Mouse (Mus musculus) midbrain, embryonic 16.5 days (tissue): ENCODE data around the gene Gprc5a. TPM values are rescaled to one million over a fixed set of nuclear protein-coding genes. Genes with fewer than 3 reads are reported as not detected.

Experiments
- ATAC-seq: fragments of 200-750 bp; cut with Nextera tagmentation; 2 replicates; pipeline ENCODE4 v1.8.0; 2017; ENCODE audit warnings: moderate TSS enrichment
- H3K27ac ChIP-seq: fragments of 300-500 bp; sonication (generic); 2 replicates; pipeline ENCODE4 v1.5.1; 2014; ENCODE audit warnings: mild to moderate bottlenecking, low read length, mixed read lengths
- H3K27me3 ChIP-seq: fragments of 300-500 bp; sonication (generic); 2 replicates; pipeline ENCODE4 v1.6.1; 2014; ENCODE audit warnings: low read depth, low read length, mixed read lengths; ENCODE audit not compliant: control insufficient read depth, insufficient read depth
- H3K36me3 ChIP-seq: fragments of 300-500 bp; sonication (generic); 2 replicates; pipeline ENCODE4 v1.6.1; 2014; ENCODE audit warnings: mild to moderate bottlenecking, low read length, moderate library complexity, mixed read lengths; ENCODE audit not compliant: control insufficient read depth, insufficient read depth
- H3K4me1 ChIP-seq: fragments of 300-500 bp; sonication (generic); 2 replicates; pipeline ENCODE4 v1.6.1; 2014; ENCODE audit warnings: mild to moderate bottlenecking, low read length, mixed read lengths; ENCODE audit not compliant: control insufficient read depth, insufficient read depth
- H3K4me2 ChIP-seq: fragments of 300-500 bp; sonication (generic); 2 replicates; pipeline ENCODE4 v1.6.1; 2014; ENCODE audit warnings: mild to moderate bottlenecking, low read length, mixed read lengths
- H3K4me3 ChIP-seq: fragments of 300-500 bp; sonication (generic); 2 replicates; pipeline ENCODE4 v1.5.1; 2014; ENCODE audit warnings: low read depth, mild to moderate bottlenecking, low read length, moderate library complexity, mixed read lengths
- H3K9ac ChIP-seq: fragments of 300-500 bp; sonication (generic); 2 replicates; pipeline ENCODE4 v1.6.1; 2014; ENCODE audit warnings: low read depth, low read length, mixed read lengths
- H3K9me3 ChIP-seq: fragments of 300-500 bp; sonication (generic); replicated peaks from 2 replicates; pipeline ENCODE4 v1.6.1; 2014; ENCODE audit warnings: mild to moderate bottlenecking, low read length, mixed read lengths; ENCODE audit not compliant: control insufficient read depth, poor library complexity, severe bottlenecking
- WGBS: fragments of 180-500 bp; shearing (Covaris S2); extraction: QIAGEN DNeasy Blood & Tissue Kit; methylation state at CpG from one replicate; pipeline ENCODE4 v1.1.7; 2014; 5-methylcytosine and 5-hydroxymethylcytosine counted together
- polyA plus RNA-seq: library from polyadenylated mRNA; unstranded; fragments of >200 nt; fragmentation: Nextera tagmentation; extraction: Ambion mirVana; gene quantifications from 2 replicates; pipeline ENCODE4 v1.2.1, GENCODE M21; 2015

Gprc5a gene
- polyA plus RNA-seq: 0.12 and 0.20 TPM in 2 replicates

GRCm38 (mm10) chr6:135065236-135065957 is at the start of gene Gprc5a:
Gprc5a (plus strand) TSS chr6:135065651.
- Histone ChIP-seq H3K4me1 (peaks cover 5% of the 10 kb centered on the region), H3K4me2 (peak within 1 kb of the TSS; percentile 89), H3K9me3 (no peaks in the 10 kb centered on the region), H3K27me3 (peaks cover 16% of the 10 kb centered on the region), H3K4me3 (peak within 1 kb of the TSS; percentile 46), H3K27ac (no peak within 1 kb of the TSS), H3K9ac (peak within 1 kb of the TSS; percentile 46), H3K36me3 (no peaks in the 10 kb centered on the region)
- 0 out of 2 replicates have a peak, but pooled peaks have one; percentile 36 for ATAC-seq
- under 1% methylated on average over 44 of the region's 44 CpGs for WGBS

DNA sequence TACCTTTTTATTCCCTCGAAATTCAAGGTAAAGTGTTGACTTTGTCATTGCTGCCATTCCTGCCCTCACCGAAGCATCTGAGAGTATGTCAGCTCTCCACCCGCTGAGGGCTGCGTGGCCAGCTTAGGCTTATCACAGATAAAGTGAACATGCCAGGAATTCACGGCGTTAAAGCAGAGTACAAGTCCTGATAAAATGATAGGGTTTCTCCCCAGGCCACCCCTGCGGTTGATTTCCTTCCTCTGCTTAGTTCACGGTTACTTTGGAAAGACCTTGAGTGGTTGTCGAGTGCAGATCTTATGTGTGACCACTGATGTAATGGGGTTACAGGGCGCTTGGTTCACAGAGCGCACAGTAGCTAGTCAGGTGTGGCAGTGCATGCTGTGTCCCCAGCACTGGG is 48.2 kb upstream of the Gprc5a start:
- Histone ChIP-seq H3K4me3 (no peak overlapping the region), H3K4me2 (no peak overlapping the region), H3K27ac (no peak overlapping the region), H3K9me3 (no peaks in the 10 kb centered on the region), H3K36me3 (peaks cover 36% of the 10 kb centered on the region), H3K27me3 (no peaks in the 10 kb centered on the region), H3K9ac (no peak overlapping the region), H3K4me1 (peaks cover 4% of the 10 kb centered on the region)
- ATAC-seq: no peak
- 96% methylated on average over 11 of the region's 11 CpGs for WGBS

DNA sequence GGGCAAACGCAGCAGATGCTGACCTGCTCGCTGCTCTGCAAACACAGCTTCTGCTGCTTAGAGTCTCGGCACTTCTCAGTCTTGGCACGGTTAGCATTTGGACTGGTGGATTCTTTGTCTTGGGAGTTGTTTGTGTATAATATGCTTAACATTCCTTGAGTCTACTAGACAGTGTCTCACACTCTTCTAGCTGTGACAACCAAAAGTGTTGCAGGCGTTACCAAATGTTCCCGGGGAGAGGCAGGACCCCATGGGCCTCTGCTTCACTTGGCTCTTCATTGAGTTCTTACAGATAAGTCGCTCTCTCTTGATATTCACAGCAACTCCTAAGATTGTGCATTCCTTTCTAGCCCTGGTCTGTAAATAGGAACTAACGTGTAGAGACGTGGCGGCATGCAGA is 45.9 kb upstream of the Gprc5a start:
- Histone ChIP-seq H3K4me2 (no peak overlapping the region), H3K4me3 (no peak overlapping the region), H3K9ac (no peak overlapping the region), H3K36me3 (peaks cover 58% of the 10 kb centered on the region), H3K9me3 (no peaks in the 10 kb centered on the region), H3K27me3 (no peaks in the 10 kb centered on the region), H3K27ac (no peak overlapping the region), H3K4me1 (no peaks in the 10 kb centered on the region)
- ATAC-seq: no peak
- WGBS: 83% methylated on average over 10 of the region's 10 CpGs

DNA sequence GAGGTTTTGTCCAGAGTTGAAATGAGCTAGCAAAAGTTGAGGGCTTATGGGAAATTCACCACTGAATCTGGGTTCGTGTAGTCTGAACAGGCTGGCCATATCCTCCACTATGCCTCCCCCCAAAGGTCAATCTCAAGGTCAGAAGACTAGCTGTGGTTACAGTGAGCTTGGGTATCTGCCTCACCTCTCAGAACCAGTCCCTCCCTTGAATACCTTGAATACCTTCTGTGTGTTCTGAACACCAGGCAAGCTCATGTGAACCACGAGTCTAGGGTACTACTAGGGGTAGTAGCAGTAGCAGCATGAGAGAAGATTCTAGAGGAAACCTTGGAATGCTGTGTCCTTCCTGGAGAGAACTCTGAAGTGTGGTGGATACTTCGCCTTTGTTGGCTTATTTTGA is 43.8 kb upstream of the Gprc5a start:
- WGBS: 98% methylated on average over 3 of the region's 3 CpGs
- ATAC-seq: no peak
- Histone ChIP-seq H3K4me1 (no peaks in the 10 kb centered on the region), H3K27ac (no peak overlapping the region), H3K9ac (no peak overlapping the region), H3K36me3 (peaks cover 54% of the 10 kb centered on the region), H3K27me3 (no peaks in the 10 kb centered on the region), H3K9me3 (no peaks in the 10 kb centered on the region), H3K4me3 (no peak overlapping the region), H3K4me2 (no peak overlapping the region)

GRCm38 (mm10) chr6:135023379-135023778 is 42.1 kb upstream of the Gprc5a start:
- no peak for ATAC-seq
- Histone ChIP-seq H3K9ac (no peak overlapping the region), H3K27me3 (no peaks in the 10 kb centered on the region), H3K4me3 (no peak overlapping the region), H3K4me1 (no peaks in the 10 kb centered on the region), H3K36me3 (peaks cover 43% of the 10 kb centered on the region), H3K9me3 (no peaks in the 10 kb centered on the region), H3K27ac (no peak overlapping the region), H3K4me2 (no peak overlapping the region)
- WGBS: 94% methylated on average over 14 of the region's 14 CpGs

DNA sequence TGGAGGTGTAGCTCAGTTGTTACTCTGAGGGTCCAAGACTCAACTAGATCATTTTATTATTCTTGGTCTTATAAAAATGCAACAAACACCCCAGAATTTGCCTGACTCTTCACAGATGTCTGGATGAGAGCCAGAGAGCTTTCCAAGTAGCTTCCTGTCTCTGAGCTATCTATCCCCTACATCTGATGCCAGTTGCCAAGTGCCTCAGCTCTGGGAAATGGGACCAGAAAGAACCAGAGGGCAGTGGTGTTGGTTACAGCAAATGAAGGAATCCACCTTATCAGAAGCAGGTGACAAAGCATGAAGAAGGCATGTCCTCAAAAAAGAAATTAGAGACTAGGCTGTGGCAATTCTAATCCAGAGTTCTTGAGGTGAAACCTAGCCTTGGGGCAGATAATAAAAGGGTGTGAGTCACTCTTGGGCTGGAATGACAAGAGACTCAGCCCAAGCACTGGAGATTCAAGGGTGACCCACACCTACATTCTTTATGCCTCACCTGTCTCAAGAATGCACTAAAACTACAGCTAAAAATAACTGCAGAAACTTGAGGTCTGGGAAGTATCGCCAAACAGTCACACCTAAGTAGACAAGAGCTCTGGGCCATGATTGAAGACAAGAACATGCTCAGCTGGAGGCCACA is 40.5 kb upstream of the Gprc5a start:
- Histone ChIP-seq H3K27me3 (no peaks in the 10 kb centered on the region), H3K9me3 (no peaks in the 10 kb centered on the region), H3K27ac (no peak overlapping the region), H3K4me1 (no peaks in the 10 kb centered on the region), H3K9ac (no peak overlapping the region), H3K36me3 (peaks cover 41% of the 10 kb centered on the region), H3K4me3 (no peak overlapping the region), H3K4me2 (no peak overlapping the region)
- WGBS: 91% methylated on average over 1 of the region's 1 CpGs
- no peak for ATAC-seq

DNA sequence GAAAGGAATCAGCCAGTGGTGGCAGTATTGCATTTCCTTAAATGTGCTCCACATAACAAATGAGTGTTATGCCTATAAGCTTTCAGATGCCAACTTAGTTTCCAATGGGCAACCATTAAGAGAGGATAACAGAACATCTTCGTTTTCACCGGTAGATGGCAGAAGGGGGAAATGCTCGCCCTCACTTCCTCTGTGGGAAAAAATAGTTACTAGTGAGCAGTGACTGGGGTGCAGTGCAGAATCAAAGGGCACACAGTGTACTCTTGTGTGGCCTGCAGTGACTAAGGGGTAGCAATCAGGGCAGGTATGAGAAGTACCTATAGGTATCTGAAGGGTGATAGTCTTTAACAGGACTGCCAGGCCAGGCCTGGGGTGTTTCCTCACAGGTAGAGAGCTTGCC is 39.2 kb upstream of the Gprc5a start:
- Histone ChIP-seq H3K9ac (no peak overlapping the region), H3K27me3 (no peaks in the 10 kb centered on the region), H3K36me3 (peaks cover 33% of the 10 kb centered on the region), H3K4me3 (no peak overlapping the region), H3K4me2 (no peak overlapping the region), H3K27ac (no peak overlapping the region), H3K9me3 (no peaks in the 10 kb centered on the region), H3K4me1 (no peaks in the 10 kb centered on the region)
- ATAC-seq: peak; percentile 71
- WGBS: 11% methylated on average over 3 of the region's 3 CpGs

- 91% methylated on average over 2 of the region's 2 CpGs for WGBS
Measured at GRCm38 (mm10) chr6:135026755-135027154, 38.7 kb upstream of the Gprc5a start.

DNA sequence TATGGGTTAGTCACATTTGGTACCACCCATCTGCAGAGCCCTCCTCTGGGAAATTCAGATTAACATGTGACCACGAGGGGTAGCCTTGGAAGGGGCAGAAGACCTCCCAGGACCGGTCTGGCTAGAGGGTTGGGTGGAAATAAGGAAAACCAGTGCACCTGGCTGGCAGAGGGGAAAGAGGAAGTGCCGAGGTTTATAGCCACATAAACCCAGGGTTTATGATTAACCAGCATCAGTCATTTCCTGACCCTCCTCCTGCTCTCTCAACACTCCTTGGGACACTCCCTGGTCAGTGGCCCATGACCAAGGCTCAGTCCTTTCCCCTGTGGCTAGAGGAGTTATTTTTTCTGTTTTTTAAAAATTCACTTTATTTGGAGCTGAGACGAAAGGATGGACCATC is 36.2 kb upstream of the Gprc5a start:
- peaks cover 6% of the 10 kb centered on the region; the same call in 1 of the 2 replicates for H3K36me3 ChIP-seq
- WGBS: 85% methylated on average over 4 of the region's 4 CpGs
- no peak overlapping the region for H3K4me2 ChIP-seq
- no peaks in the 10 kb centered on the region for H3K4me1 ChIP-seq
- no peaks in the 10 kb centered on the region for H3K27me3 ChIP-seq
- H3K4me3 ChIP-seq: no peak overlapping the region
- no peak overlapping the region for H3K9ac ChIP-seq
- no peak for ATAC-seq
- no peaks in the 10 kb centered on the region for H3K9me3 ChIP-seq
- H3K27ac ChIP-seq: no peak overlapping the region

More at GRCm38 (mm10) chr6:135026755-135027154, 38.7 kb upstream of the Gprc5a start:
- Histone ChIP-seq H3K9ac (no peak overlapping the region), H3K27me3 (no peaks in the 10 kb centered on the region), H3K4me3 (no peak overlapping the region), H3K4me1 (no peaks in the 10 kb centered on the region), H3K4me2 (no peak overlapping the region), H3K27ac (no peak overlapping the region), H3K9me3 (no peaks in the 10 kb centered on the region), H3K36me3 (peaks cover 28% of the 10 kb centered on the region)
- ATAC-seq: peak; percentile 36; the same call in 1 of the 2 replicates
